Mouse (Mus musculus) spleen, adult 18-20 months (tissue): ENCODE data around the gene Nrip3.

Experiments
- DNase-seq, 2 experiments: peaks; one replicate each; pipeline ENCODE4 v3.0.0; 2022; ENCODE audit warnings: mixed read lengths in 2 of 2

Gene Nrip3

GRCm38 (mm10) chr7:109767575-109768350, 14.1 kb downstream of the Nrip3 start:
- no peak for DNase-seq

- no peak for DNase-seq
Measured at GRCm38 (mm10) chr7:109764009-109764408, 17.8 kb downstream of the Nrip3 start.

GRCm38 (mm10) chr7:109756291-109756690, 25.5 kb downstream of the Nrip3 start:
- no peak for DNase-seq

- no peak for DNase-seq
Measured at GRCm38 (mm10) chr7:109754034-109754433, 27.8 kb downstream of the Nrip3 start.

GRCm38 (mm10) chr7:109752008-109752925, 29.6 kb downstream of the Nrip3 start, which contains the start of gene Tmem9b:
Gene Tmem9b (minus strand): TSS chr7:109752875.
- DNase-seq, result peak; percentile 65 to 79

GRCm38 (mm10) chr7:109751427-109752007, 30.3 kb downstream of the Nrip3 start:
- DNase-seq, result no peak

GRCm38 (mm10) chr7:109747747-109748146, 34.1 kb downstream of the Nrip3 start:
- no peak for DNase-seq

- no peak for DNase-seq
Measured at GRCm38 (mm10) chr7:109741703-109742102, 40.1 kb downstream of the Nrip3 start.

GRCm38 (mm10) chr7:109741060-109741459, 40.8 kb downstream of the Nrip3 start:
- DNase-seq, result no peak

GRCm38 (mm10) chr7:109739822-109740370, 41.9 kb downstream of the Nrip3 start:
- no peak for DNase-seq

GRCm38 (mm10) chr7:109734806-109735205, 47.0 kb downstream of the Nrip3 start:
- DNase-seq, result no peak

GRCm38 (mm10) chr7:109731626-109732025, 50.2 kb downstream of the Nrip3 start, which contains the start of gene Ascl3:
Gene Ascl3 (minus strand): TSS chr7:109731726.
- no peak for DNase-seq

GRCm38 (mm10) chr7:109723697-109724096, 58.1 kb downstream of the Nrip3 start, which contains the start of gene BC051019:
Gene BC051019 (minus strand): TSS chr7:109723850.
- no peak for DNase-seq

GRCm38 (mm10) chr7:109723114-109723513, 58.7 kb downstream of the Nrip3 start:
- no peak for DNase-seq

GRCm38 (mm10) chr7:109722618-109723017, 59.2 kb downstream of the Nrip3 start:
- no peak for DNase-seq

GRCm38 (mm10) chr7:109719286-109719685, 62.5 kb downstream of the Nrip3 start:
- no peak for DNase-seq

GRCm38 (mm10) chr7:109713434-109713982, 68.3 kb downstream of the Nrip3 start:
- no peak for DNase-seq

GRCm38 (mm10) chr7:109712198-109712597, 69.6 kb downstream of the Nrip3 start:
- DNase-seq, result no peak

- no peak for DNase-seq
Measured at GRCm38 (mm10) chr7:109710069-109710468, 71.8 kb downstream of the Nrip3 start.

GRCm38 (mm10) chr7:109708961-109709382, 72.9 kb downstream of the Nrip3 start:
- DNase-seq, result no peak
